ENCODE assay signal across 9 mouse cellular contexts in the genomic region with DNA sequence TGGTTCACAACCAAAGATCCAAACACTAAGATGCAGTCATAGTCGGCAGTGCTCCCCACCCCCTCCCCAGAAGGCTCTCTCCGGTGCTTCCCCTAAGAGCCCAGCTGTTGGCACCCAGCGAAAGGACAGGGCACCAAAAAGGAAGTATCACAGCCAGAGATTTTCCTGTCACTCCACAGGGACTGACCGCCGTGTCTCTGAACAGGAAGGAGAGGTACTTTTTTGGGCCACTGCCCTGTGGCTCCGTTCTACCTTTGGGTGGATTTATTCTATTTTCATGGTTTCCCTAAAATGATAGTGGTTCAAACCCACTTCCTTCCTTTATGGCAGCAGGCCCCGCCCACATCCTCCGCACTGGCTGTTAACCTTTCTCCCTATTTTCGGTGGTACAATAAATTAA. TPM values are rescaled to one million over a fixed set of nuclear protein-coding genes. Genes with fewer than 3 reads are reported as not detected.
DNase-seq lines count a peak whose midpoint lies in the region; ATAC-seq and TF ChIP-seq lines count a peak whose summit lies in the region.
"Had no signal": no experiment of that assay in that cellular context is flagged by ENCODE, and none has a peak within 500 bp of the region (broad histone marks: within the 10 kb centered on the region; RNA-seq: fewer than 3 reads in every experiment).

No protein-coding gene starts in this region.

- 0 out of 2 replicates have a peak overlapping the region, but pooled peaks have one; percentile 5 for H3K4me3 ChIP-seq in heart, embryonic 12.5 days
- H3K4me3 ChIP-seq in thymus, adult 2 months (ENCODE audit: control insufficient read depth, insufficient read depth, low read length) = no peak overlapping the region

- H3K9me3 ChIP-seq in heart, embryonic 12.5 days (replicated peaks) = no peaks in the 10 kb centered on the region

- H3K4me1 ChIP-seq in heart, embryonic 12.5 days (replicated peaks) = peaks cover 6% of the 10 kb centered on the region; the same call in 1 of the 2 replicates
- H3K4me1 ChIP-seq in thymus, adult 2 months (replicated peaks; ENCODE audit: control insufficient read depth, insufficient read depth, low read length) = peaks cover 7% of the 10 kb centered on the region

- no peak overlapping the region for H3K9ac ChIP-seq in heart, embryonic 12.5 days

- no peak for DNase-seq in heart, adult 9 months (ENCODE audit: low spot score in 2 of 2)
- DNase-seq in thymus, adult 2 months = peak; percentile 27
- no peak for DNase-seq in thymus, postnatal 10 days (ENCODE audit: low spot score in 2 of 2)
- DNase-seq in liver = peak; percentile 32
- DNase-seq in thymus, postnatal 36 days = peak; percentile 18 to 23
- no peak for DNase-seq in left cerebral cortex, postnatal 10 days (ENCODE audit: extremely low spot score in 1 of 2, low spot score in 2 of 2)
- DNase-seq in Muller cell, postnatal 12 days (ENCODE audit: inconsistent ontology term) = no peak
- DNase-seq: lung, adult 18-20 months had no signal

- no peak for ATAC-seq in heart, embryonic 12.5 days (ENCODE audit: insufficient number of reproducible peaks, low FRiP score)

- no peak for TF ChIP-seq CTCF in thymus, adult 2 months (IDR thresholded peaks at IDR 0.05; ENCODE audit: borderline replicate concordance, control insufficient read depth, extremely low read depth, insufficient read depth, low read length, poor library complexity)

- no peak overlapping the region for H3K27ac ChIP-seq in heart, embryonic 12.5 days (ENCODE audit: poor library complexity, severe bottlenecking)
- no peak overlapping the region for H3K27ac ChIP-seq in thymus, adult 2 months (ENCODE audit: control insufficient read depth, insufficient read depth, low read length)

- no peaks in the 10 kb centered on the region for H3K27me3 ChIP-seq in heart, embryonic 12.5 days (replicated peaks)
- no peaks in the 10 kb centered on the region for H3K27me3 ChIP-seq in thymus, adult 2 months (ENCODE audit: control insufficient read depth, insufficient read depth, low read length)

- no peaks in the 10 kb centered on the region for H3K36me3 ChIP-seq in heart, embryonic 12.5 days
- no peaks in the 10 kb centered on the region for H3K36me3 ChIP-seq in thymus, adult 2 months (ENCODE audit: control insufficient read depth, insufficient read depth, low read length)

- 42% methylated on average over 9 of the region's 9 CpGs for WGBS in heart, embryonic 12.5 days
- 6% methylated on average over 9 of the region's 9 CpGs for WGBS in thymus, adult 2 months

- TF ChIP-seq POLR2A in thymus, adult 2 months (IDR thresholded peaks at IDR 0.05; ENCODE audit: control insufficient read depth, extremely low read depth, insufficient read depth, low read length, poor library complexity) = no peak

- intact Hi-C loops in left cerebral cortex, postnatal 10 days (cut with DNase I) = no loop called here

- peak overlapping the region; percentile 34 for H3K4me2 ChIP-seq in heart, embryonic 12.5 days

RNA-seq across cellular contexts. Expression of a gene that starts 42.9 kb away (rescaled TPM):
- polyA plus RNA-seq in heart, embryonic 12.5 days (2016; fragmentation: Nextera tagmentation; extraction: Ambion mirVana) = 14.5 and 15.2 TPM in 2 replicates
- polyA plus RNA-seq in thymus, adult 2 months (2012; rRNA removed) = 6.8 and 10.7 TPM in 2 replicates
- 10 to 100 TPM; 29.2 to 30.1 TPM for total RNA-seq in left cerebral cortex, postnatal 10 days (2021)

Comparison
In these comparisons a context has a peak if more than half of its experiments do, and no peak if none do; other contexts are left out.
1. DNase-seq: peak in thymus, adult 2 months (single experiment), liver (single experiment) and thymus, postnatal 36 days (2 of 2); none in heart, adult 9 months (0 of 2), thymus, postnatal 10 days (0 of 2), left cerebral cortex, postnatal 10 days (0 of 2) and Muller cell, postnatal 12 days (single experiment).